Mouse (Mus musculus): Measurements from ENCODE around the gene Epha4. TPM values are rescaled to one million over a fixed set of nuclear protein-coding genes. Genes with fewer than 3 reads are reported as not detected.

Gene Epha4
- total RNA-seq, 2 experiments from 2014 or later: 10.7 to 12.8 TPM

- no peak for DNase-seq (ENCODE audit: low spot score in 2 of 2)
These were observed 29.9 kb downstream of the Epha4 start for GRCm38 (mm10) chr1:77484766-77485596.

GRCm38 (mm10) chr1:77475808-77476413, 39.0 kb downstream of the Epha4 start:
- no peak for DNase-seq (ENCODE audit: low spot score in 2 of 2)

GRCm38 (mm10) chr1:77473446-77474376, 41.2 kb downstream of the Epha4 start:
- DNase-seq (ENCODE audit: low spot score in 2 of 2): no peak

GRCm38 (mm10) chr1:77472566-77472965, 42.3 kb downstream of the Epha4 start:
- no peak for DNase-seq (ENCODE audit: low spot score in 2 of 2)

GRCm38 (mm10) chr1:77471447-77471846, 43.4 kb downstream of the Epha4 start:
- DNase-seq (ENCODE audit: low spot score in 2 of 2): no peak

GRCm38 (mm10) chr1:77471037-77471436, 43.9 kb downstream of the Epha4 start:
- DNase-seq (ENCODE audit: low spot score in 2 of 2): no peak

GRCm38 (mm10) chr1:77468717-77469314, 46.1 kb downstream of the Epha4 start:
- no peak for DNase-seq (ENCODE audit: low spot score in 2 of 2)

- DNase-seq (ENCODE audit: low spot score in 2 of 2): no peak
These were observed 49.4 kb downstream of the Epha4 start for GRCm38 (mm10) chr1:77465524-77465923.

- DNase-seq (ENCODE audit: low spot score in 2 of 2): no peak
These were observed 50.8 kb downstream of the Epha4 start for GRCm38 (mm10) chr1:77464108-77464507.

GRCm38 (mm10) chr1:77461877-77462615, 52.8 kb downstream of the Epha4 start:
- no peak for DNase-seq (ENCODE audit: low spot score in 2 of 2)

- DNase-seq (ENCODE audit: low spot score in 2 of 2): no peak
These were observed 53.9 kb downstream of the Epha4 start for GRCm38 (mm10) chr1:77460831-77461629.

GRCm38 (mm10) chr1:77458751-77459385, 56.0 kb downstream of the Epha4 start:
- no peak for DNase-seq (ENCODE audit: low spot score in 2 of 2)

- DNase-seq (ENCODE audit: low spot score in 2 of 2): no peak
These were observed 57.5 kb downstream of the Epha4 start for GRCm38 (mm10) chr1:77457446-77457800.

GRCm38 (mm10) chr1:77456695-77457445, 58.0 kb downstream of the Epha4 start:
- no peak for DNase-seq (ENCODE audit: low spot score in 2 of 2)

GRCm38 (mm10) chr1:77453811-77454210, 61.1 kb downstream of the Epha4 start:
- no peak for DNase-seq (ENCODE audit: low spot score in 2 of 2)

GRCm38 (mm10) chr1:77452721-77453120, 62.2 kb downstream of the Epha4 start:
- DNase-seq (ENCODE audit: low spot score in 2 of 2): no peak

- no peak for DNase-seq (ENCODE audit: low spot score in 2 of 2)
These were observed 63.3 kb downstream of the Epha4 start for GRCm38 (mm10) chr1:77451541-77451940.

- DNase-seq (ENCODE audit: low spot score in 2 of 2): no peak
These were observed 64.7 kb downstream of the Epha4 start for GRCm38 (mm10) chr1:77450201-77450600.
